Mouse (Mus musculus): ENCODE data around the gene Mmaa. TPM values are rescaled to one million over a fixed set of nuclear protein-coding genes. Genes with fewer than 3 reads are reported as not detected.
A peak's percentile ranks its signal among the peaks of the same experiment; 100 is the strongest.

The Mmaa gene
- 71.0 and 71.4 TPM in 2 replicates for polyA plus RNA-seq (2012; ENCODE audit: insufficient read depth, insufficient read length, missing spikeins)

DNA sequence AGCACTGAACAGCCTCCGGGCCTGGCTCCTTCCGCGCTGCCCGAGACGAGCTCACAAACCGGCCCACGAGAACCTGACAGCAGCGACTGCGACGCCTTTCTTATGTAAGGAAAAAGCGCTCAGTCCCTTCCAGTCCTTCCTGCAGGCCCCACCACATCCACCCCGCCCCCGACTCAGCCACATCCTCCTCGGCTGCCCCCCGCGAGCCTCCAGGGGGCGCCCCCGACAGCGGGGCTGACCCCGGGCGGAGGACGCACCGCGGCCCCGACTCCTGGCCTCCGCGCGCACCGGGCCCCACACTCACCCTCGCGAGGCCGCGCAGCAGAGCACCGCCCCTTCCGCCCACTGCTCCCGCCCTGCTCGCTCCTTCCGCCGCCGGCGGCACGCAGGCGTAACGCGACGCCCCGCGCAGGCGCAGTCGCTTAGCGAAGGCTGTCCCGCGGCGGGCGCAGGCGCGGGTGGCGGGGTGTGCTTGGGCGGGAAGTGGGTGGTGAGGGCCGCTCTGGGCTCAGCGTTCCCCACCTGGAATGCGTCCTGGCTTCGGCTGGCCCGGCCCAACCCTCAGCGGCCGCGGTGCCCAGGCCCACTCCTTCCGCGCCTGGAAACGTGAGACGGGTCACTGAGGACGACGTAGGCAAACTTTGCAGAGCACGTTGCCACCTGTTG, at the start of gene Mmaa:
TSS of gene Mmaa (minus strand) at position 328 of the 666 bp plus-strand sequence.
- peak within 1 kb of the TSS; percentile 97 for H3K27ac ChIP-seq (replicated peaks; ENCODE audit: low read depth, low read length)
- H3K4me1 ChIP-seq (ENCODE audit: control insufficient read depth, insufficient read depth, insufficient read length, low read length) = peaks cover 14% of the 10 kb centered on the region
- peak within 1 kb of the TSS; percentile 94 for H3K4me3 ChIP-seq (ENCODE audit: insufficient read depth, low read depth, low read length)

DNA sequence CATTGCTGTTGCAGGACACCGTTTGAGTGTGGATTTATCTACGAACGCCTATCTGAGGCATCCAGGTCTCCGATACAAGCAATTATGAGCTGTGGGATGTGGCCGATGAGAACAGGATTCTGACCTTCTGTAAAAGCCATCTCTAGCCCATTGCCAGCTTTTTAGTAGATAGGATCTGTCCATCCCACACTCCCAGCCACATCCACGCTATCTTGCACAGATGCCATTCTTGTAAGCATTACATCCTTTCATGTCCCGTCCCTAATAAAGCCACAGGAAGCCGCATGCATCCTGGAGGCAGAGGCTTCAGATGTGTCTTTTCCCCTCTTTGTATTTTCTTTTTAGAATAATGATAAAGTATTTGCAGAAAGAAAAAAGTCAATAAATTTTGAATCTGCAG, 46.5 kb upstream of the Mmaa start:
- 0 out of 2 replicates have a peak overlapping the region, but pooled peaks have one; percentile 7 for H3K27ac ChIP-seq (replicated peaks; ENCODE audit: low read depth, low read length)
- peaks cover 16% of the 10 kb centered on the region for H3K4me1 ChIP-seq (ENCODE audit: control insufficient read depth, insufficient read depth, insufficient read length, low read length)
- no peak overlapping the region for H3K4me3 ChIP-seq (ENCODE audit: insufficient read depth, low read depth, low read length)

DNA sequence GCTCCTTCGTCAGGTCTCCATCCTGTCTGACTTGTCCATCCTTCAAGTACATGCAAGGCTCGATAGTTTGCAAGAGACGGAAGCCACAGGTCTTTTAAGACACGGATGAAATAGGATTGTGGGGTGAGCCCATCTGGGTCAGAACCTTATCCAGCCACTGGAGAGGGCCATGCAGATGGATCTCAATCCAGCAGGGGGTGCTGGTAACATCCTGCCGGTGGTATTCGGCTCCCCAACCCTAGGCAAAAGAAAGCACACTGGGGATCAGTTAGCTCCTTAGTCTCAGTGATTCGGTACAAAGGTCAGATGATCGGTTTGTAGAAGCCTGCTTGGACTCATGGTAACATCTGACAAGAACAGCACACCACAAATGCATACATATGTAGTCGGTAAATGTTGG, 44.8 kb upstream of the Mmaa start:
- H3K4me3 ChIP-seq (ENCODE audit: insufficient read depth, low read depth, low read length) = no peak overlapping the region
- H3K4me1 ChIP-seq (ENCODE audit: control insufficient read depth, insufficient read depth, insufficient read length, low read length) = peaks cover 16% of the 10 kb centered on the region; the same call in 1 of the 2 replicates
- no peak overlapping the region for H3K27ac ChIP-seq (replicated peaks; ENCODE audit: low read depth, low read length)

DNA sequence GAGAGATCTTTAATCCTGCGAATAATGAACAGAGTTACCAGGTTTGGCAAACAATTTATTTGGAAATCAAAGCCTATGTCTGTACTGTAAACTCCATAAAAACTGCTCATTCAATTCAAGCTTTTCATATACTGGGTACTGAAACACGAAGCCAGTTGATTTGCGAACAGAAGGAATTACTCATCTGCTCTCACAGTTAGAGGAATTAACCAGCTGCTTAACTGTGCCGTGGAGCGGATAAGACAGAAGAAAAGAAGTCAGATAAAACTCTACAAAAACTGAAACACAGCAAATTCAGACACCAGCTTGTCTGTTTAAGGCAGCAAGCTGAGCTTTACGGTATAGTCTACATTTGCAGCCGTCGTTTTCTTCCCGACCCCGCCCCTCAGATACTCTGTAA, 43.9 kb upstream of the Mmaa start:
- no peak overlapping the region for H3K4me3 ChIP-seq (ENCODE audit: insufficient read depth, low read depth, low read length)
- peaks cover 16% of the 10 kb centered on the region for H3K4me1 ChIP-seq (ENCODE audit: control insufficient read depth, insufficient read depth, insufficient read length, low read length)
- no peak overlapping the region for H3K27ac ChIP-seq (replicated peaks; ENCODE audit: low read depth, low read length)

DNA sequence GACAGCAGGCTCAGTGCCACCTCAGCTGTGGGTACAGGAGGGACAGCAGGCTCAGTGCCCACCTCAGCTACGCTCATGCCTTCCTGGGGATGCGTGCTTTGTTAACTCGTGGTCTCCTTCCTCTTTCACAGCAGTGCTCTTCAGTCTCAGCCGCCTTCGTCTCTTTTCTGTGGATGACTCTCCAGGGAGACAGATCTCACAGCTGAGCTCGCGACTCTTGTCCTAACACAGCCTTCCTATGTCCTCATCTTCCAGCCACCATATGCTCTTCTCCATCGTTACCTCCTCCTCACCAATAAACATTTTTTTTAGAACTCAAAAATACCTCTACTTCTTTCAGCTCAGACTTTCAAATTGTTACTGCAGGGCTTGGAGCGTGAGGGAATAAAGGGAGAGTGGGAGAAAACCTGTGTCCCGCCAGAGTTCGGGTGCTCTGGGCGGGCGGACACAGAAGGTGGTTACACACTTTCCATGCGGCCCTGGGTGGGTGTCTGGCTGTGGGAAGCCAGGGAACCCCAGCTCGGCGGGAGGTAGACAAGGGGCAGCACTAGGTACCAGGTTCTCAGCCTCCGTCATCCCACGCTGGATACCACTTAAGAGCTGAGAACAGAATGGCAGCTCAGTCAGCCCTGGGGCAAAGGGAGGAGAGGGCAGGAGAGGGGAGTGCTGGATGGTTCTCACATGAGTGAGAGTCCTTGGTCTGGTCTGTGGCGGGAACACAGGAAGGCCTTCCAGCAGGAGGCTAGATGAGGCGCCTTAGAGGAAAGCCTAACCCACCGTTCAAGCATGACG, 37.6 kb upstream of the Mmaa start:
- H3K27ac ChIP-seq (replicated peaks; ENCODE audit: low read depth, low read length) = no peak overlapping the region
- H3K4me3 ChIP-seq (ENCODE audit: insufficient read depth, low read depth, low read length) = no peak overlapping the region
- no peaks in the 10 kb centered on the region; the same call in 1 of the 2 replicates for H3K4me1 ChIP-seq (ENCODE audit: control insufficient read depth, insufficient read depth, insufficient read length, low read length)

DNA sequence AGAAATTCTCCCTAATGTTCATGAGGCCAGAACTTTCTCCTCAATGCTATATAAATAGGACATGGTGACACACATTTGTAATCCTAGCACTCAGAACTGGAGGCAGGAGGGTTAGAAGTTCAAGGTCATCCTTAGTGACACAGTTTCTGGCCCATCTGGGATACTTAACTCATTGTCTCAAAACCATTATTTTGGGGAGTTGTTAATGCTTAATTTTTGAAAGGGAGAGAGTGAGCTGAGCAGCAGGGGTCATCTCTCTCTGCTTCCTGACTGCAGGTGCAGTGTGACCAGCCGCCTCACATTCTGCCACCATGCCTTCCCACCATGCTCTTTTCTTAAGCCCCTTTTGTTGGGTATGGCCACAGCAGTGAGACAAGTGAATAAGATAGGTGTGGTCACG, 36.8 kb upstream of the Mmaa start:
- Histone ChIP-seq H3K4me3 (ENCODE audit: insufficient read depth, low read depth, low read length) (no peak overlapping the region), H3K27ac (replicated peaks; ENCODE audit: low read depth, low read length) (no peak overlapping the region), H3K4me1 (ENCODE audit: control insufficient read depth, insufficient read depth, insufficient read length, low read length) (no peaks in the 10 kb centered on the region; the same call in 1 of the 2 replicates)

DNA sequence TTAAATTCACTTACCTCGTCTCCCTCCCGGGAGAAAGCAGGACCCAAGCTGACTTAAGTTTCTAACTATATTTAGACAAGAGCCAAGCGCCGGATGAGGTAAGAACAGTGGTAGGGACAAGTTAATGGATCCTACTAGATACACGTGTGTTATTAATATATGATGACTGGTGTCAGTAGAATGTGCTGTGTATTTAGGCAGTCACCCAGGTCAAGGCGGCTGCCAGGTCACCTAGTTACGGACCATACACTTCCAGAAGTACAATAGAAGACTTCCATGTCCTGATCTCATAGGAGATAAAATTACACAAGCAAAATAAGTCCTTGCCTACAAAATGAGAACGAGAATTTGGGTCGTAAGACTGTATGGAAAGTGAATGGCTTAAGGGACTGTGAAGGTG, 36.3 kb upstream of the Mmaa start:
- H3K4me1 ChIP-seq (ENCODE audit: control insufficient read depth, insufficient read depth, insufficient read length, low read length) = no peaks in the 10 kb centered on the region; the same call in 1 of the 2 replicates
- no peak overlapping the region for H3K27ac ChIP-seq (replicated peaks; ENCODE audit: low read depth, low read length)
- no peak overlapping the region for H3K4me3 ChIP-seq (ENCODE audit: insufficient read depth, low read depth, low read length)

DNA sequence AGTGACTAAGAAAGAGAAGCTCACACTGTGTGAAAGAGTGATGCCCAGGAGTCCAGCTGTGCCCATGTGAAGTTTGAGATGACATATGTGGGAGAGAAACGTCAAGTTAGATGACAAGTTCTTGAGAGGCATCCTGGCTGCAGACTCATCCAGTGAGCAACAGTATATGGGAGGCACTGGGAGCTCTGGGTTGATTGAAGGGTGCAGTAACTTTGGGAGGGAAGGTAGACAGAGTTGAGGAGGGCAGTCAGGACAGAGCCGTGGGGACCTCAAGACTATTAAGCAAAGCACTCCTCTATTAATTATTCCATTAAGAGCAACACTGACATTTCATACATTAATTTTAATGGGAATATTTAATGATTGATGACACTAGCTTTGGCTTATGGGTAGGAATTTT, 35.0 kb upstream of the Mmaa start:
- no peak overlapping the region for H3K4me3 ChIP-seq (ENCODE audit: insufficient read depth, low read depth, low read length)
- H3K27ac ChIP-seq (replicated peaks; ENCODE audit: low read depth, low read length) = no peak overlapping the region
- peaks cover 5% of the 10 kb centered on the region for H3K4me1 ChIP-seq (ENCODE audit: control insufficient read depth, insufficient read depth, insufficient read length, low read length)

DNA sequence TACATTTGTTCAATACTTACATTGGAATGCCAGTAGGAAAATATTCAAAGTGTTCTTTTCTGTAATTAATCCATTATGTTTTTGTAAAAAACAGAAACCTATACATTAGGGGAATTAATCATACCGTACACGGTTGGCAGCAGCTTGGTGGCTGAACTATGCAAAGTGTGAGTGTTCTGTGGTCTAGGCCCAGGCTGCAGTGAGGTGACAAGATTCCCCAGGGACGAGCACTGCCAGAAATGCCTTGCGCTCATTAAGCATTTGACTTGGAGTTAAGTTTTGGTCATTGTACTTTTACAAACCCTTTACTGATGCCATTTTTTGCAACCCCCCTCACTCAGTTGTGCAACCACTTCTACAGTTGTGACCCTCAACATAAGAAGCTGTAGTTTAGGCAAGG, 34.4 kb upstream of the Mmaa start:
- peaks cover 10% of the 10 kb centered on the region for H3K4me1 ChIP-seq (ENCODE audit: control insufficient read depth, insufficient read depth, insufficient read length, low read length)
- no peak overlapping the region for H3K27ac ChIP-seq (replicated peaks; ENCODE audit: low read depth, low read length)
- H3K4me3 ChIP-seq (ENCODE audit: insufficient read depth, low read depth, low read length) = no peak overlapping the region

DNA sequence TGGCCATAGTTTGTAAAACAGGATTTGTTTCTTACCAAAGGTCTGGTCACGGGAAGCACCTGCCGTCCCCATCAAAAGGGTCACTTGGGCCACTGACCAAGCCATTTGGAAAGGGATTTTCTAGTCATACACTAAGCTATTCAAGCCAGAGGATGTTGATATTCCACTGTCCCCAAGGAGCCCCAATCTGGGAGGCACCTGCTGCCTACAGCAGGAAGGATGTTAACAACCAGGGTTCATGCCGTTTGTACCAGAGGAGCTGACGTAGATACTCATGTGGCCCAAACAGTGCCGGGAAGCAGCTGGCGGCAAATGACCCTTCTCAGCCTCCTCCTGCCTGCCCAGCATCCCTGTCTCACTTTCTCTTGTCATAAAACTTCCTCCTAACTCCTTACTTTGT, 30.8 kb upstream of the Mmaa start:
- H3K4me3 ChIP-seq (ENCODE audit: insufficient read depth, low read depth, low read length) = no peak overlapping the region
- peaks cover 19% of the 10 kb centered on the region for H3K4me1 ChIP-seq (ENCODE audit: control insufficient read depth, insufficient read depth, insufficient read length, low read length)
- H3K27ac ChIP-seq (replicated peaks; ENCODE audit: low read depth, low read length) = peak overlapping the region; percentile 77

DNA sequence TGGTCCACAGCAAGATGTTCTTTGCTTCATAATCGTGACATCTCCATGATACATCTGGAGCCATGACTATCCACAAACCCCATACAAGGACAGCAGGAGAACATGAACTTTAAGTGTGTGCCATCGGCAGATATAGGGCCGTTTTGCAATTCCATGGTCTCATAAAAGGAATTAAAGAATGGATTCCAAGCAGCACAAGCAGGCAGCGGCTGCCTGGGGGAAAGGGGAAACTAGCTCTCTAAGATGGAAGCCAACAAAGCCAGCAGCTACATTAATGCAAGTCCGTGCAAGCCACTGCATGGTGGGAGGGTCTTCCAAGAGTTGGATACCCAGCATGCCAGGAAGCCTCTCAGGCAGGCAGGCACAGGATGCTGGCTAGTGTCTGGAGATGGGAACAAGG, 30.2 kb upstream of the Mmaa start:
- peak overlapping the region; percentile 14 for H3K27ac ChIP-seq (replicated peaks; ENCODE audit: low read depth, low read length)
- H3K4me3 ChIP-seq (ENCODE audit: insufficient read depth, low read depth, low read length) = no peak overlapping the region; the same call in 1 of the 2 replicates
- peaks cover 19% of the 10 kb centered on the region for H3K4me1 ChIP-seq (ENCODE audit: control insufficient read depth, insufficient read depth, insufficient read length, low read length)

DNA sequence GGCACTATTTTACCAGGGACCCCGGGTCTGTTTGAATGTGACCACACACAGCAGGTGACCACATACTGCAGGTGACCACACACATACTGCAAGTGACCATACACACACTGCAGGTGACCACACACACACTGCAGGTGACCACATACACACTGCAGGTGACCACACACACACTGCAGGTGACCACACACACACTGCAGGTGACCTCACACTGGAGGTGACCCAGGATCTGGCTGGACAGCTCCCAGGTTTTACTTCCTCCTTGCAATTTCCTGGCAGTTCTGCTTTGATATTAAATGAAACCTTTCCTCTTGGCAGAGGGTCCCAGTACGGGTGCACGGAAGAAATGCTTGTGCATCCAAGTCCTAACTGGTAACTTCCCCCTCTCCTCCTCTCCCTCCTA, 29.3 kb upstream of the Mmaa start:
- peaks cover 19% of the 10 kb centered on the region for H3K4me1 ChIP-seq (ENCODE audit: control insufficient read depth, insufficient read depth, insufficient read length, low read length)
- no peak overlapping the region for H3K4me3 ChIP-seq (ENCODE audit: insufficient read depth, low read depth, low read length)
- H3K27ac ChIP-seq (replicated peaks; ENCODE audit: low read depth, low read length) = peak overlapping the region; percentile 94

DNA sequence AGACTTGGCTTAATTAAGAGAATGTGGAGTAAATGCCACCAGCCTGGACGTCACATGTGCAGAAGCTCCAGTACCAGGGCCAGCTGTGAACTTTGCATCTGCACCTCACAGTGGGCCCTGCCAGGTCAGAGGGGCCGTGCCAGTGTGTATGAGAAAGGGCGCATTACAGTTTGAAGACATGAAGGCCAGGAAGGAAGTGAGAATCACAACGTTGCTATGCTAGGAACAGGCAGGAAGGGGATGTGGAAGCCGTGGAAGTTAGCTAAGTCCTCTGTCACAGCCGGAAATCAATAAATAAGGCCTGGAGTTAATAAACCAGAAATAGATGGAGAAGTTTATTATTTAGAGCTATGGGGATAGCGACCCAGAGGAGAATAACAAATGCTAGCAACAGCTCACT, 28.4 kb upstream of the Mmaa start:
- Histone ChIP-seq H3K27ac (replicated peaks; ENCODE audit: low read depth, low read length) (peak overlapping the region; percentile 94), H3K4me3 (ENCODE audit: insufficient read depth, low read depth, low read length) (0 out of 2 replicates have a peak overlapping the region, but pooled peaks have one; percentile 6), H3K4me1 (ENCODE audit: control insufficient read depth, insufficient read depth, insufficient read length, low read length) (peaks cover 19% of the 10 kb centered on the region)

DNA sequence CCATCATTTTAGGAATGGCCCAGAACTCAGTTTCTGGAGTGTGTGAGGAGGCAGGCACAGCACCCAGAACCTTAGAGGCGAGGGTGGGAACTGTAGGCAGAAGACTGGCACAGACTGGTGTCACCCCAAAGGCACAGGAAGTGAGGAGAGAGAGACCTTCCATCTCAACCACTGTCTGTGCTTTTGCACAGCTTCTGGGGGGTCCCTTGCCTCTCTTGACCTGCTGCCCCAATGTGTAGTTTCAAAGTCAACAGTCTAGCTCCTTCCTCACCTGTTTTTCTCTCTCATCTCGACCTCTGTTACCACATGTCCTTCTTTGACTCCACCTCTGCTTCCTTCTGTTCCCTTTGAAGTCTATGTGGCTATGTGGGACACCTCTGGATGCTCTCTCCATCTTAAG, 16.1 kb upstream of the Mmaa start:
- no peak overlapping the region for H3K27ac ChIP-seq (replicated peaks; ENCODE audit: low read depth, low read length)
- no peak overlapping the region for H3K4me3 ChIP-seq (ENCODE audit: insufficient read depth, low read depth, low read length)
- no peaks in the 10 kb centered on the region for H3K4me1 ChIP-seq (ENCODE audit: control insufficient read depth, insufficient read depth, insufficient read length, low read length)

DNA sequence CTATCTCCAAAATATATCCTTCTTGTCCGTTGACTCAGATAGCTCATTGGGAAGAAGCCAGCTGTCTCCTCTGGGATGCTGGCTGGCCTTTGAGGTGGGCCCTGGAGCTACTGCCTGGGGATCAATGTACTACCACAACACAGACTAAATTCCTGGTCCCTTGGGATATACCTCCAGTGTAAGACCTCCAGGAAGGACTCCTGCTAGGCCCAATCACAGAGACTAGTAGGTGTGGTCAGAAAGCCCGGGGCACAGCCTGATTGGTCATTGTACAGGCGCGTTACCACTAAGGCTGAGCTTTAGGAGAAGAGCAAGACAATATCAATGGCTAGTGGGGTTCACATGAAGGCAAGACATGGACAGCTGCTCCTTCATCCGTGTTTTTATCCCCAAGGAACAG, 11.2 kb upstream of the Mmaa start:
- no peak overlapping the region for H3K27ac ChIP-seq (replicated peaks; ENCODE audit: low read depth, low read length)

More for the DNA sequence above, 11.2 kb upstream of the Mmaa start:
- H3K4me3 ChIP-seq (ENCODE audit: insufficient read depth, low read depth, low read length) = no peak overlapping the region
- H3K4me1 ChIP-seq (ENCODE audit: control insufficient read depth, insufficient read depth, insufficient read length, low read length) = peaks cover 2% of the 10 kb centered on the region; the same call in 1 of the 2 replicates
